Mouse (Mus musculus) G1E (cell line): Measurements from ENCODE around the gene Idi1.

Experiments used
- CTCF ChIP-seq: IDR thresholded peaks from 2 replicates; pipeline ENCODE4 v1.5.1; 2012; ENCODE audit warnings: low read depth, low read length, inconsistent platforms, mixed read lengths
- GATA1 ChIP-seq: IDR thresholded peaks from 2 replicates; pipeline ENCODE4 v1.6.1; 2012; ENCODE audit warnings: borderline replicate concordance, low read length, inconsistent platforms, mixed read lengths
- POLR2AphosphoS5 ChIP-seq: IDR thresholded peaks from 2 replicates; pipeline ENCODE4 v1.6.1; 2012; ENCODE audit warnings: low read depth, low read length, inconsistent platforms; ENCODE audit not compliant: insufficient replicate concordance
- TAL1 ChIP-seq: conservative IDR thresholded peaks from 2 replicates; pipeline ENCODE4 v1.6.1; 2012; ENCODE audit warnings: low read depth, low read length, inconsistent platforms, mixed read lengths

DNA sequence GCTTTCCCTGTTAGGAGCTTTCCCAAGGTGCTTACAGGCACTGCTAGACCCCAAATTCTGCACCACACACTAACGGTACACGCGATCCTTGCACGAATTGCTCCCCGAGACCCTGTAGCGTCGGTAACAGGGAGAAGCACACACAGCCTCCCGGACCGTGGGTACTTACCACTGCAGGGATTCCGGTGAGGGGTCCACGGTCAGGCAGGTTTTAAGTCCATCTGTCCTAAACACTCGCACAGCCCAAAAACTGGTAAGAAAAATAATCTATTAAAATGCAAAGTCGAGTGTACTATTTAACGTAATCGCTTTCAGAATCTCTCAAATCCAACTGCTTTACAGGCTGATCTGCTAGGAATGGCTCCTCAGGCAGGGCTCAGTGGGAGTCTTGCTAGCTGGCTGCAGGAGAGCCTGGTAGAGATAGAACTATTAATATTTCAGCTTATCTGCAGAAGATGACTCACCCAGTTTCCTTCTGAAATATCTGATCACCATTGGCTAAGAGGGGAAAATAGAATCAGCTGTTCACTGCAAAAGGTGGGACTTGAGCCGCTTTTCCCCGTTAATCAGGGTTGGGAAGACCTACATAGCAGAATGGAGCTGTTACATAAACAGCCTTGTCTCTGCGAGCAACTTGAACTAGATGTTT is 13.9 kb upstream of the Idi1 start, which contains the start of gene Wdr37:
- TF ChIP-seq CTCF (no peak), TAL1 (no peak), GATA1 (no peak), POLR2AphosphoS5 (no peak)
